Mouse (Mus musculus): ENCODE measurements around the gene Ugt1a10.
"Not testable (repeated sequence)": the region's sequence is repeated elsewhere in the genome, so short reads cannot be mapped to it uniquely, and the experiment has no call there.

The Ugt1a10 gene

DNA sequence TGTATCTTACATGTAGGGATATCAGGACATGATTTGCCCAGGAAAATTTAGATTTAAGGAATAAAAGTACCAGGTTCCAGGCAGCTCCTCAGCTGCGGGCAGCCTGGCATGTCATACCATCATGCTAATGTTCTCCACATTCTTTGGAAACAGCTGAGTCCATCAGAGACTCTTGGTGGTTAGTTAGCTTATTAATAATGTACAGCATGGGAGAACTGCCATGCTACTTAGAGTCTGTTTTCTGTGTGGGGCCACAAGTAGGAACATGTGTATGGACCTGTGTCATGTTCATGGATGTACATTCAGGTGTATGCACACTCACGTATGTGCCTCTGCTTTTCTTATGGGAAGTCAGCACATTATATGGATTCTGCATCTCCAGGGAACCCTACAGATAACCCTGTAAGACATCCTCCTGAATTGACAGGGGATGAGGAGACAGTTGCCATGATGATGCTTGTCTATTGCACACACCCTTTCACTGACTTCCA is 159.3 kb downstream of the Ugt1a10 start:
- no peak for DNase-seq (ENCODE audit: extremely low spot score)

DNA sequence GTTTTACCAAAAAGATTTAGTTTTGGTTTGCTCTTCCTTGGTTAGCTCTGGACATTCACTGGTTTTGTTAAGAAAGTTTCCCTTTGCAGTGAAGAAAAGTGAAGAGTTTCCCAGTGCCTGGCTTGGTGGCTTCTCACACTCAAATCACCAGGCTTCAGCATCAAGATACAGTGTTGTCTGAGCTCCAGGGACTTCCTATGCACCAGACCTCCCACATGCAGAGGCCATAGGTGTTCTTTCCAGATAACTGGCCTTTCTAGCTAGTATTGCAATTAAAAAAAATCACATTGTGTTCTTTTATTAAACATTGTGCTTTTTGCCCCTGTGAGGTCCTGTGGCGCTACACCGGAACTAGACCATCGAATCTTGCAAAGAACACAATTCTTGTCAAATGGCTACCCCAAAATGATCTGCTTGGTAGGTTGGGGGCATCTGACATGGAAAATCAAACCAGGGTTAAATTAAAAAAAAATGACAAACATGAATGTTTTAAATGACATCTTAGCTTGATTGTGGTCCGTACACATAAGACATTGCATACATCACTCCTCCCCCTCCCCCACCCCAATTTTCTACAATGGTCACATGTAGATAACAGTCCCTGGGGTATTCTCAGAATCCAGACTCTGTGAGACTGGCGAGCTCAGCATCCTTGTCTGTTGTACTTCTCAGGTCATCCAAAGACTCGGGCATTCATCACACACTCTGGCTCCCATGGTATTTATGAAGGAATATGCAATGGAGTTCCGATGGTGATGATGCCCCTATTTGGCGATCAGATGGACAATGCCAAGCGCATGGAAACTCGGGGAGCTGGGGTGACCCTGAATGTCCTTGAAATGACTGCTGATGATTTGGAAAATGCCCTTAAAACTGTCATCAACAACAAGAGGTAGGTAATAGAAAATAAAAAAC is 160.5 kb downstream of the Ugt1a10 start:
- peak; percentile 10 for DNase-seq (ENCODE audit: extremely low spot score)

- DNase-seq (ENCODE audit: extremely low spot score), result peak; percentile 8
Observed at GRCm38 (mm10) chr1:88216551-88216950, 161.4 kb downstream of the Ugt1a10 start.

DNA sequence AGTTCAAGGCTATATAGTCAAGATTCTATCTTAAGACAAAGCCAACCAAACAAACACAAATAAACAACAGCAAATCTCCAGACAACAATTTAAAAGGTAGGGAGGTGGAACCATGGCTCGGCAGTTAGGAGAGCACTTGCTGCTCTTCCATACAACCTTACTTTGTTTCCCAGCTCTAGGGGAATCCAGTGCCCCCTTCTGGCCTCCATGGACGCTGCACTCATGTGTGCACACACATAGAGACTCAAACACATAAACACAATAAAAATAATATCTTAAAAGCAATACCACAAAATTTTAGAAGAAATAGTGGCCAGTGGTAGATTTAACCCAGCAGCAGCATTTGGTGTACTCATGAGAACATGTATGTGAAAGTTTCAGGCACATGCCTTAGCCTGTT is 162.0 kb downstream of the Ugt1a10 start:
- DNase-seq (ENCODE audit: extremely low spot score), result peak; percentile 17

DNA sequence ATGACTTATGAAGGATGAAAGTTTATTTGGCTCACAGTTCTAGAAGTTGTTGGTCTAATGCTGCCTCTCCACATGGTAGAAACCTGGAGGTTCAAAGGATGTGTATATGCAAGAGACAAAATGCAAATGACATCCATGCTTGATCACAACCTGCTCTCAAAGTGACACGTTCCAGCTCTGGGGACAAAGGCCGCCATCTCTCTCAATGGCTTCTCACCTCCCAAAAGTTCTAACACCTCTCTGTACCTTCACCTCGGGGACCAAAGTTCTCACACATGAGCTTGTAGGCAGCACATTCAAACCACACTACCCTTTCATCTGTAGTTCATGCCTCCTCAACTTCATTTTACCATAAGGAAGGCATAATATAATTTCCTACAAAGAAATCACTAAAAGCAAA is 162.4 kb downstream of the Ugt1a10 start:
- peak; percentile 1 for DNase-seq (ENCODE audit: extremely low spot score)

DNA sequence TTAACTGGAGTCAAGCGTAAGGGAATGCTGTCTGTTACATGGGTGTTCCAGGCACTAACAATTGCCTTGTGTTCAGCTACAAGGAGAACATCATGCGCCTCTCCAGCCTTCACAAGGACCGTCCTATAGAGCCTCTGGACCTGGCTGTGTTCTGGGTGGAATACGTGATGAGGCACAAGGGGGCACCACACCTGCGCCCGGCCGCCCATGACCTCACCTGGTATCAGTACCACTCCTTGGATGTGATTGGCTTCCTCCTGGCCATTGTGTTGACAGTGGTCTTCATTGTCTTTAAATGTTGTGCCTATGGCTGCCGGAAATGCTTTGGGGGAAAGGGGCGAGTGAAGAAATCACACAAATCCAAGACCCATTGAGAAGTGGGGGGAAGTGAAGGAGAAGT is 162.9 kb downstream of the Ugt1a10 start:
- peak; percentile 22 for DNase-seq (ENCODE audit: extremely low spot score)

DNA sequence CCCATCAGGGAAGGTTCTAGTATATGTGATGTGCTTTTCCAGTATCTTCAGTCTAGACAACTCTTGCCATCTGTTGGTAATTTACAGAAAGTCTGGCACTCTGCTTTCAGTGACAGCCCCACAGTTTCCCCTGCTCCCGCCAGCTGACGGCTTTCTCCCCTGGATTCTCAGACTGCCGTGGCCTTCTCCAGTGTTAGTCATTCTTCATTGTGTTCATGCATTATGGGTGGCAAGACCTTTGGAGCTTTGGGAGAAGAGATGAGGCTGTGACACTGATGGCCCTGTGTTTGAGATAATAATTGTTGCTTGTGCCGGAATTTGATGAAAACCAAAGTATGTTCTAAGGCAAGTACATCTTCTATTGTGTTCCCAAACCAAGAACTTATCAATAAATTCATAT is 163.4 kb downstream of the Ugt1a10 start:
- peak; percentile 15 for DNase-seq (ENCODE audit: extremely low spot score)

- DNase-seq (ENCODE audit: extremely low spot score), result no peak
Observed at GRCm38 (mm10) chr1:88219054-88219453, 163.9 kb downstream of the Ugt1a10 start.

- peak; percentile 19 for DNase-seq (ENCODE audit: extremely low spot score)
Observed at GRCm38 (mm10) chr1:88220336-88220735, 165.1 kb downstream of the Ugt1a10 start.

DNA sequence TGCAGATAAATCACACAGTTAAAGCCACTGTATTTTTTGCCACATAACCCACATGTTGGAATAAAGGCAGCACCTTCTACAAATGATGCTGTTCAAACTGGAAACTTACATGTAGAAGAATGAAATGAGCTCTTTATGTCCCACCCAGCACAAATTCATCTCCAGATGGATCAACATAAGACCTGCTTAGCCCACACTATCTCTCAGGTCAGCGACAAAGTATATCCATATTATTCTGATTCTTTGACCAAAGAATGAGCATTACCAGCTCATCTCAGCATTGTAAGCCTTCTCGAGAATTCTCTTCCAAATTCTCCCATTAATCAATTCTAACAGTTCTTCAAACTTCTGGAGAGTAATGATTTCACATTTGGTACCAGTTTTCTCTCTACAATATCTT is 167.0 kb downstream of the Ugt1a10 start:
- DNase-seq (ENCODE audit: extremely low spot score), result no peak

- not testable (repeated sequence) for DNase-seq (ENCODE audit: extremely low spot score)
Observed at GRCm38 (mm10) chr1:88223011-88223515, 167.9 kb downstream of the Ugt1a10 start.

- no peak for DNase-seq (ENCODE audit: extremely low spot score)
Observed at GRCm38 (mm10) chr1:88223591-88223990, 168.4 kb downstream of the Ugt1a10 start.

- no peak for DNase-seq (ENCODE audit: extremely low spot score)
Observed at GRCm38 (mm10) chr1:88224029-88224776, 169.0 kb downstream of the Ugt1a10 start.

DNA sequence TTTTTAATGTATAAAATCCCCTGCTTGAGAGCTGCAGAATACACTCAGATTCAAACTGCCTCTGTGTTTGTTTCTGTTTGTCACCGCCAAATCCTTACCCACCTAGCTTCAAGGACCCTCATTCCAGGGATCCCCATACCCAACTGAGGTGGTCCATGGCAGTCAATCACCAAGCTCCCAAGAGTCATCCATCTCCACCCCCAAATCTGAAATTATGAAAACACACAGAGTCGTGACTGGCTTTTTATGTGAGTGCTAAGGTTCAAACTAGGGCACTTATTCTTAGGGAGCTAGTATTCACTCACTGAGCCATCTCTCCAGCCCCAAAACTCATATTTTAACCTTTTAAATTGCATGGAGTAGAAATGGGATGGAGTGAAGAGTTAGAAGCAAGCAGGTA is 170.1 kb downstream of the Ugt1a10 start:
- DNase-seq (ENCODE audit: extremely low spot score), result not testable (repeated sequence)

DNA sequence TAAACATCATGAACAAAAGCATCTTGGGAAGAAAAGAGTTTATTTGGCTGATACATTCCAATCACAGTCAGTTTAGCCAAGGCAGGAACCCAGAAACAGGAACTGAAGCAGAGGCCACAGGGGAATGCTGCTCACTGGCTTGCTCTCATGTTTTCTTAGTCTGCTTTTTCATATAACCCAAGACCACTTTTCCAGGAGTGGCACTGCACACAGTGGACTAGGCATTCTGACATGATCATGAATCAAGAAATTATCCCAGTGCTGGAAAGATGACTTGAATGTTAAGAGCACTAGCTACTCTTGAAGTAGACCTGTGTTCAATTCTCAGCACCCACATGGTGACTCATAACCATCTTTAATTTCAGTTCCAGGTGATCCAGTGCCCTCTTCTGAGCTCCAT is 170.6 kb downstream of the Ugt1a10 start:
- DNase-seq (ENCODE audit: extremely low spot score), result no peak

GRCm38 (mm10) chr1:88226670-88227379 is 171.6 kb downstream of the Ugt1a10 start, which contains the start of gene Mroh2a:
Mroh2a (plus strand) TSS chr1:88226986.
- DNase-seq (ENCODE audit: extremely low spot score), result no peak

DNA sequence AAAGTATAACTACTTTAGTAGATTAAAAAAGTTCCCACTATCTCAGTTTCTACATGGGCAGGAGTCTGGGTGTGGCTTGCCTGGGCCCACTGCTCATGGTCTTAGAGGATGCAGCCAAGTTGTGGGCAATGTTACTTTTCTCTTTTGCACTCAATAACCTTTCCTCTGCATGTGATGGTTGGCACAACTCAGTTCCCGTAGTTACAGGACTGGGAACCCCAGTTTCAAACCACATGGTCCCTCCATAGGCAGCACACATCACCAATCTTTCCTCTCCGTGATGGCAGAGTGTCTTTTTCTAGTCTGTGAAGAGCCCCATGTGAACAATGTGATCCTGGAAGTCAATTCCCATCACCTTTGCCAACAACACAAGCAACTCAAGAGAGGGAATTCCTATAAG is 172.3 kb downstream of the Ugt1a10 start:
- DNase-seq (ENCODE audit: extremely low spot score), result no peak

- no peak for DNase-seq (ENCODE audit: extremely low spot score)
Observed at GRCm38 (mm10) chr1:88228121-88228520, 172.9 kb downstream of the Ugt1a10 start.

GRCm38 (mm10) chr1:88229566-88229965 is 174.4 kb downstream of the Ugt1a10 start:
- no peak for DNase-seq (ENCODE audit: extremely low spot score)

DNA sequence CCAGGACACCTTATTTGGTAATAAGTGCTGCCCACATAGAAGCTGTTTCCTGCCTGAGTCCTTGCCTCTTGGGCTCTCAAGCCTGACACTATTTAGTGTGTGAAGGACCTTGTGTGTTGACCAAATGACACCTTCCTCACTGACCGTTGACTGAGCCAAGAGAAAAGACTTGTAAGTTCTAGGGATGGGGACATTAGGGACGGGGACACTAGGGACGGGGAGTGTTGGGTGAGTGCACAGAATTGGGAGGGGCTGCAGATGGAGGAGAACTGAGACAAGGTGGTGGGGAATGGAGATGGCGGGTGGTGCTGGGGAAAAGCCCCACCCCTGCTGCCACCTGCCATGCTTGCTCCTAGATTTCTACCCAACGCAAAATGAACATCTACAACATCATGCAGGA is 174.8 kb downstream of the Ugt1a10 start:
- DNase-seq (ENCODE audit: extremely low spot score), result no peak

- no peak for DNase-seq (ENCODE audit: extremely low spot score)
Observed at GRCm38 (mm10) chr1:88230421-88230820, 175.2 kb downstream of the Ugt1a10 start.

All from embryo, embryonic 9.5 days (tissue).